Mouse (Mus musculus): ENCODE measurements at regions not wholly inside any gene's neighbourhood (a gene's known extent, or its start where the extent isn't known, plus 50 kb on each side); places are given as distances from the start of the nearest gene placed in this dataset.
A peak's percentile ranks its signal among the peaks of the same experiment; 100 is the strongest.

DNA sequence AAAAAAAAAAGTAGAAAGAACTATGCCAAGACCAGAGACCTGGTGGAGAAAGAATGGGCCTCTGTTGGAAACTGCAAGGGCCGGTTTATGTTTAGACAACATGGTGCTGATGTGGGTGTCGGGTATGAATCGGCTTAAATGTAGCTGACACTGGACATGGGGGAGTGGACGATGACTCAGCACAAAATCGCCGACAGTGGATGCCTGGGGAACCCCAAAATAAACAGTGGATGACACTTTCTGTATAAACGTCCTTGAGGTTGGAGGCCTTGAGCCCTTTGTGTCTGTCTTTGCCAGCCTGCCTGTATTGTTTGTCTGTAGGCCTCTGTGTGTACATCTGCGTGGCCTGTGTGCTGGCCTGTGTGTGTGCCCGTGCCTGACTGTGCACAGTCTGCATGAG, 52.1 kb upstream of the Enah start:
- no peaks in the 10 kb centered on the region for H3K4me1 ChIP-seq (ENCODE audit: control insufficient read depth, insufficient read depth, low read length)
- H3K4me2 ChIP-seq (ENCODE audit: low read depth), result no peak overlapping the region
- DNase-seq (ENCODE audit: low spot score), result no peak
- H3K36me3 ChIP-seq (ENCODE audit: control insufficient read depth, insufficient read depth, low read length), result no peaks in the 10 kb centered on the region
- ATAC-seq (ENCODE audit: insufficient read depth, low FRiP score, low TSS enrichment), result no peak
- no peak overlapping the region for H3K4me3 ChIP-seq (ENCODE audit: low read depth, low read length)
- H3K27ac ChIP-seq (ENCODE audit: low read depth, low read length), result no peak overlapping the region
- no peaks in the 10 kb centered on the region for H3K27me3 ChIP-seq (ENCODE audit: control insufficient read depth, insufficient read depth, low read length)
- 86% methylated on average over 9 of the region's 9 CpGs for WGBS
- H3K9me3 ChIP-seq (ENCODE audit: control insufficient read depth, low read length), result no peaks in the 10 kb centered on the region
- no peak overlapping the region for H3K9ac ChIP-seq (ENCODE audit: low read length)

DNA sequence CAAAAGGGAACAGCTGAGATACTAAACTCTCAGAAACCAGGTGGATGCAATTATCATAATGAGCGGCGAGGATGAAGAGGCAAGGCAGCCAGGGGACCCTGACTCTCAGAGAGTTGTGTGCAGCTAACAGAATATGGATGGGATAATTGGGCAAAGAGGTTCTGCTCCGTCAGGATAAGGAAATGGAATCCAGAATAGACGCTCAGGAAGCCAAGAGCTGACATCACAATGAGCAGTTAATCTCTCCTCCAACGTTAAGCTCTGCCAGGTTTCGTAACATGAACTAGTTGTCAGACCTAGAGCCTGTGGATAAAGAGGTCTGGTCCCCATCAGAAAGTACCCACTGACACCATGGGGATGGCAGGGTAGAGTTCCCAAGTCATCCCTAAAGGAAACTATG, 51.4 kb upstream of the Srp9 start:
- no peaks in the 10 kb centered on the region for H3K36me3 ChIP-seq (ENCODE audit: control insufficient read depth, insufficient read depth, low read length)
- H3K27me3 ChIP-seq (ENCODE audit: control insufficient read depth, insufficient read depth, low read length), result no peaks in the 10 kb centered on the region
- H3K9ac ChIP-seq (ENCODE audit: low read length), result no peak overlapping the region
- no peak overlapping the region for H3K4me2 ChIP-seq (ENCODE audit: low read depth)
- H3K27ac ChIP-seq (ENCODE audit: low read depth, low read length), result no peak overlapping the region
- ATAC-seq (ENCODE audit: insufficient read depth, low FRiP score, low TSS enrichment) (no peak), DNase-seq (ENCODE audit: low spot score) (no peak)
- no peak overlapping the region for H3K4me3 ChIP-seq (ENCODE audit: low read depth, low read length)
- H3K9me3 ChIP-seq (ENCODE audit: control insufficient read depth, low read length), result no peaks in the 10 kb centered on the region; the same call in 1 of the 2 replicates
- H3K4me1 ChIP-seq (ENCODE audit: control insufficient read depth, insufficient read depth, low read length), result no peaks in the 10 kb centered on the region
- 82% methylated on average over 6 of the region's 6 CpGs for WGBS

DNA sequence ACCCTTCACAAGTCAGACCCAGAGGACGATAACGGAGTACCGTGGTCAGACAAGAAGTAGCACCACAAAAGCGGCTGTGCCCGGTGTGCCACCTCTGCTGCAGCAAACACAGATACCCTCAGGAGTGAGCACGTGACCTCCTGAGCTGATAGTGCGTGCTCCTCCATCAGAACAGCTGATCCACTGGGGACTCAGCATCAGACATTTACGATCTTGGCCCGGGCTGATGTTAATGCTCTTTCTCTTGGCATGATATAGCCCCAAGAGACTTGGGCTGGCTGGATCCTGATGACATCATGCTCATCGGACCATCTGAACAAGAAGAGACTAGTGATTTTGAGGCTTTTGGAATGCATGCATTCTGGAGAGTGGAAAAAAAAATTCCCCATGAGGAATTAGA, 50.3 kb upstream of the Srp9 start:
- Histone ChIP-seq H3K27ac (ENCODE audit: low read depth, low read length) (no peak overlapping the region), H3K9ac (ENCODE audit: low read length) (no peak overlapping the region), H3K9me3 (ENCODE audit: control insufficient read depth, low read length) (no peaks in the 10 kb centered on the region; the same call in 1 of the 2 replicates), H3K4me1 (ENCODE audit: control insufficient read depth, insufficient read depth, low read length) (no peaks in the 10 kb centered on the region), H3K4me3 (ENCODE audit: low read depth, low read length) (no peak overlapping the region), H3K36me3 (ENCODE audit: control insufficient read depth, insufficient read depth, low read length) (no peaks in the 10 kb centered on the region), H3K27me3 (ENCODE audit: control insufficient read depth, insufficient read depth, low read length) (no peaks in the 10 kb centered on the region), H3K4me2 (ENCODE audit: low read depth) (no peak overlapping the region)
- 80% methylated on average over 10 of the region's 10 CpGs for WGBS
- no peak for DNase-seq (ENCODE audit: low spot score)
- 0 out of 2 replicates have a peak, but pooled peaks have one; percentile 35 for ATAC-seq (ENCODE audit: insufficient read depth, low FRiP score, low TSS enrichment)

All from neural tube, embryonic 11.5 days (tissue).